Mouse (Mus musculus): ENCODE measurements around the gene Pprc1. TPM values are rescaled to one million over a fixed set of nuclear protein-coding genes. Genes with fewer than 3 reads are reported as not detected.

The Pprc1 gene
- polyA plus RNA-seq, 1 experiment from 2014 or later, result 45.8 TPM

GRCm38 (mm10) chr19:46085185-46085584, 40.5 kb downstream of the Pprc1 start:
- 96% methylated on average over 8 of the region's 8 CpGs for WGBS
- ATAC-seq (ENCODE audit: low FRiP score), result no peak

GRCm38 (mm10) chr19:46086337-46086736, 41.7 kb downstream of the Pprc1 start:
- no peaks in the 10 kb centered on the region for H3K4me1 ChIP-seq (replicated peaks; ENCODE audit: control insufficient read depth, insufficient read depth, low read length)
- no peak overlapping the region for H3K27ac ChIP-seq (ENCODE audit: low read depth, low read length)
- 53% methylated on average over 3 of the region's 3 CpGs for WGBS
- H3K9ac ChIP-seq (ENCODE audit: low read depth, low read length), result no peak overlapping the region
- H3K4me3 ChIP-seq (ENCODE audit: low read depth, low read length), result no peak overlapping the region
- peaks cover 7% of the 10 kb centered on the region for H3K36me3 ChIP-seq (ENCODE audit: control insufficient read depth, insufficient read depth, low read length)
- DNase-seq (ENCODE audit: low spot score) (peak; percentile 73), ATAC-seq (ENCODE audit: low FRiP score) (no peak)
- no peaks in the 10 kb centered on the region for H3K27me3 ChIP-seq (ENCODE audit: control insufficient read depth, insufficient read depth, low read length)
- H3K4me2 ChIP-seq (replicated peaks; ENCODE audit: low read depth, low read length), result no peak overlapping the region
- H3K9me3 ChIP-seq (ENCODE audit: control insufficient read depth, low read length), result no peaks in the 10 kb centered on the region

More at GRCm38 (mm10) chr19:46085185-46085584, 40.5 kb downstream of the Pprc1 start:
- H3K27me3 ChIP-seq (ENCODE audit: control insufficient read depth, insufficient read depth, low read length), result no peaks in the 10 kb centered on the region
- H3K9me3 ChIP-seq (ENCODE audit: control insufficient read depth, low read length), result no peaks in the 10 kb centered on the region
- H3K4me1 ChIP-seq (replicated peaks; ENCODE audit: control insufficient read depth, insufficient read depth, low read length), result no peaks in the 10 kb centered on the region
- peaks cover 15% of the 10 kb centered on the region for H3K36me3 ChIP-seq (ENCODE audit: control insufficient read depth, insufficient read depth, low read length)
- no peak overlapping the region for H3K27ac ChIP-seq (ENCODE audit: low read depth, low read length)
- DNase-seq (ENCODE audit: low spot score), result no peak
- H3K4me3 ChIP-seq (ENCODE audit: low read depth, low read length), result no peak overlapping the region
- H3K9ac ChIP-seq (ENCODE audit: low read depth, low read length), result no peak overlapping the region
- H3K4me2 ChIP-seq (replicated peaks; ENCODE audit: low read depth, low read length), result no peak overlapping the region

GRCm38 (mm10) chr19:46087871-46088270, 43.2 kb downstream of the Pprc1 start:
- H3K27ac ChIP-seq (ENCODE audit: low read depth, low read length), result no peak overlapping the region
- DNase-seq (ENCODE audit: low spot score), result no peak
- H3K4me1 ChIP-seq (replicated peaks; ENCODE audit: control insufficient read depth, insufficient read depth, low read length), result no peaks in the 10 kb centered on the region
- H3K9ac ChIP-seq (ENCODE audit: low read depth, low read length), result no peak overlapping the region
- H3K27me3 ChIP-seq (ENCODE audit: control insufficient read depth, insufficient read depth, low read length), result no peaks in the 10 kb centered on the region
- no peak overlapping the region for H3K4me3 ChIP-seq (ENCODE audit: low read depth, low read length)
- H3K36me3 ChIP-seq (ENCODE audit: control insufficient read depth, insufficient read depth, low read length), result peaks cover 5% of the 10 kb centered on the region; the same call in 1 of the 2 replicates
- H3K4me2 ChIP-seq (replicated peaks; ENCODE audit: low read depth, low read length), result no peak overlapping the region
- 90% methylated on average over 7 of the region's 7 CpGs for WGBS
- no peak for ATAC-seq (ENCODE audit: low FRiP score)
- H3K9me3 ChIP-seq (ENCODE audit: control insufficient read depth, low read length), result no peaks in the 10 kb centered on the region

- Histone ChIP-seq H3K4me2 (replicated peaks; ENCODE audit: low read depth, low read length) (no peak overlapping the region), H3K36me3 (ENCODE audit: control insufficient read depth, insufficient read depth, low read length) (no peaks in the 10 kb centered on the region), H3K27me3 (ENCODE audit: control insufficient read depth, insufficient read depth, low read length) (no peaks in the 10 kb centered on the region), H3K27ac (ENCODE audit: low read depth, low read length) (no peak overlapping the region), H3K9ac (ENCODE audit: low read depth, low read length) (no peak overlapping the region), H3K4me3 (ENCODE audit: low read depth, low read length) (no peak overlapping the region), H3K4me1 (replicated peaks; ENCODE audit: control insufficient read depth, insufficient read depth, low read length) (no peaks in the 10 kb centered on the region), H3K9me3 (ENCODE audit: control insufficient read depth, low read length) (no peaks in the 10 kb centered on the region)
- DNase-seq (ENCODE audit: low spot score) (no peak), ATAC-seq (ENCODE audit: low FRiP score) (no peak)
- WGBS, result 92% methylated on average over 4 of the region's 4 CpGs
These were observed 47.0 kb downstream of the Pprc1 start for GRCm38 (mm10) chr19:46091641-46092040.

- H3K36me3 ChIP-seq (ENCODE audit: control insufficient read depth, insufficient read depth, low read length), result no peaks in the 10 kb centered on the region
- WGBS, result 95% methylated on average over 2 of the region's 2 CpGs
These were observed 49.5 kb downstream of the Pprc1 start for GRCm38 (mm10) chr19:46094144-46094543.

GRCm38 (mm10) chr19:46095291-46095690, 50.6 kb downstream of the Pprc1 start:
- 91% methylated on average over 4 of the region's 4 CpGs for WGBS
- Histone ChIP-seq H3K4me2 (replicated peaks; ENCODE audit: low read depth, low read length) (no peak overlapping the region), H3K9me3 (ENCODE audit: control insufficient read depth, low read length) (no peaks in the 10 kb centered on the region), H3K4me1 (replicated peaks; ENCODE audit: control insufficient read depth, insufficient read depth, low read length) (no peaks in the 10 kb centered on the region), H3K4me3 (ENCODE audit: low read depth, low read length) (no peak overlapping the region), H3K27ac (ENCODE audit: low read depth, low read length) (no peak overlapping the region), H3K27me3 (ENCODE audit: control insufficient read depth, insufficient read depth, low read length) (no peaks in the 10 kb centered on the region), H3K9ac (ENCODE audit: low read depth, low read length) (no peak overlapping the region), H3K36me3 (ENCODE audit: control insufficient read depth, insufficient read depth, low read length) (no peaks in the 10 kb centered on the region)
- no peak for ATAC-seq (ENCODE audit: low FRiP score)
- DNase-seq (ENCODE audit: low spot score), result no peak

More at GRCm38 (mm10) chr19:46094144-46094543, 49.5 kb downstream of the Pprc1 start:
- H3K9me3 ChIP-seq (ENCODE audit: control insufficient read depth, low read length), result no peaks in the 10 kb centered on the region
- H3K4me1 ChIP-seq (replicated peaks; ENCODE audit: control insufficient read depth, insufficient read depth, low read length), result no peaks in the 10 kb centered on the region
- ATAC-seq (ENCODE audit: low FRiP score) (no peak), DNase-seq (ENCODE audit: low spot score) (no peak)
- no peak overlapping the region for H3K4me3 ChIP-seq (ENCODE audit: low read depth, low read length)
- H3K27me3 ChIP-seq (ENCODE audit: control insufficient read depth, insufficient read depth, low read length), result no peaks in the 10 kb centered on the region
- no peak overlapping the region for H3K4me2 ChIP-seq (replicated peaks; ENCODE audit: low read depth, low read length)
- no peak overlapping the region for H3K27ac ChIP-seq (ENCODE audit: low read depth, low read length)
- H3K9ac ChIP-seq (ENCODE audit: low read depth, low read length), result no peak overlapping the region

- no peaks in the 10 kb centered on the region for H3K27me3 ChIP-seq (ENCODE audit: control insufficient read depth, insufficient read depth, low read length)
- 90% methylated on average over 5 of the region's 5 CpGs for WGBS
- no peaks in the 10 kb centered on the region for H3K9me3 ChIP-seq (ENCODE audit: control insufficient read depth, low read length)
- no peaks in the 10 kb centered on the region for H3K36me3 ChIP-seq (ENCODE audit: control insufficient read depth, insufficient read depth, low read length)
- DNase-seq (ENCODE audit: low spot score) (no peak), ATAC-seq (ENCODE audit: low FRiP score) (no peak)
- H3K27ac ChIP-seq (ENCODE audit: low read depth, low read length), result no peak overlapping the region
- no peak overlapping the region for H3K9ac ChIP-seq (ENCODE audit: low read depth, low read length)
- H3K4me1 ChIP-seq (replicated peaks; ENCODE audit: control insufficient read depth, insufficient read depth, low read length), result no peaks in the 10 kb centered on the region
- no peak overlapping the region for H3K4me3 ChIP-seq (ENCODE audit: low read depth, low read length)
- no peak overlapping the region for H3K4me2 ChIP-seq (replicated peaks; ENCODE audit: low read depth, low read length)
These were observed 51.7 kb downstream of the Pprc1 start for GRCm38 (mm10) chr19:46096396-46096795.

- no peak overlapping the region for H3K9ac ChIP-seq (ENCODE audit: low read depth, low read length)
- no peak overlapping the region for H3K4me3 ChIP-seq (ENCODE audit: low read depth, low read length)
- ATAC-seq (ENCODE audit: low FRiP score) (no peak), DNase-seq (ENCODE audit: low spot score) (no peak)
- H3K9me3 ChIP-seq (ENCODE audit: control insufficient read depth, low read length), result no peaks in the 10 kb centered on the region
- H3K27ac ChIP-seq (ENCODE audit: low read depth, low read length), result no peak overlapping the region
- H3K4me1 ChIP-seq (replicated peaks; ENCODE audit: control insufficient read depth, insufficient read depth, low read length), result no peaks in the 10 kb centered on the region
- WGBS, result 95% methylated on average over 3 of the region's 3 CpGs
- H3K4me2 ChIP-seq (replicated peaks; ENCODE audit: low read depth, low read length), result no peak overlapping the region
- no peaks in the 10 kb centered on the region for H3K36me3 ChIP-seq (ENCODE audit: control insufficient read depth, insufficient read depth, low read length)
- no peaks in the 10 kb centered on the region for H3K27me3 ChIP-seq (ENCODE audit: control insufficient read depth, insufficient read depth, low read length)
These were observed 54.9 kb downstream of the Pprc1 start for GRCm38 (mm10) chr19:46099561-46099960.

- no peak for ATAC-seq (ENCODE audit: low FRiP score)
- Histone ChIP-seq H3K36me3 (ENCODE audit: control insufficient read depth, insufficient read depth, low read length) (no peaks in the 10 kb centered on the region), H3K9ac (ENCODE audit: low read depth, low read length) (no peak overlapping the region), H3K4me1 (replicated peaks; ENCODE audit: control insufficient read depth, insufficient read depth, low read length) (no peaks in the 10 kb centered on the region), H3K9me3 (ENCODE audit: control insufficient read depth, low read length) (no peaks in the 10 kb centered on the region), H3K4me3 (ENCODE audit: low read depth, low read length) (no peak overlapping the region), H3K27me3 (ENCODE audit: control insufficient read depth, insufficient read depth, low read length) (no peaks in the 10 kb centered on the region), H3K4me2 (replicated peaks; ENCODE audit: low read depth, low read length) (no peak overlapping the region), H3K27ac (ENCODE audit: low read depth, low read length) (no peak overlapping the region)
- no peak for DNase-seq (ENCODE audit: low spot score)
- 88% methylated on average over 6 of the region's 6 CpGs for WGBS
These were observed 58.9 kb downstream of the Pprc1 start for GRCm38 (mm10) chr19:46103437-46104186.
